Mouse (Mus musculus) midbrain, embryonic 14.5 days (tissue): ENCODE measurements around the gene Nav3. TPM values are rescaled to one million over a fixed set of nuclear protein-coding genes. Genes with fewer than 3 reads are reported as not detected.
A peak's percentile ranks its signal among the peaks of the same experiment; 100 is the strongest.

Experiments
- ATAC-seq: fragments of 200-750 bp; cut with Nextera tagmentation; 2 replicates; pipeline ENCODE4 v1.8.0; 2017; ENCODE audit warnings: moderate number of reproducible peaks, moderate library complexity; ENCODE audit not compliant: low FRiP score, low TSS enrichment
- DNase-seq: peaks from one replicate; pipeline ENCODE4 v3.0.0-alpha.2; 2015
- H3K27ac ChIP-seq: fragments of 300-500 bp; sonication (generic); replicated peaks from 2 replicates; pipeline ENCODE4 v1.5.1; 2014; ENCODE audit warnings: mild to moderate bottlenecking, low read depth, low read length, moderate library complexity
- H3K27me3 ChIP-seq: fragments of 300-500 bp; sonication (generic); 2 replicates; pipeline ENCODE4 v1.6.1; 2014; ENCODE audit warnings: low read length, control low read depth, mixed read lengths; ENCODE audit not compliant: control insufficient read depth, insufficient read depth
- H3K36me3 ChIP-seq: fragments of 300-500 bp; sonication (generic); 2 replicates; pipeline ENCODE4 v1.6.1; 2014; ENCODE audit warnings: low read length, control low read depth; ENCODE audit not compliant: control insufficient read depth, insufficient read depth
- H3K4me1 ChIP-seq: fragments of 300-500 bp; sonication (generic); 2 replicates; pipeline ENCODE4 v1.6.1; 2014; ENCODE audit warnings: mild to moderate bottlenecking, antibody characterized with exemption, low read length, control low read depth; ENCODE audit not compliant: control insufficient read depth, insufficient read depth
- H3K4me2 ChIP-seq: fragments of 300-500 bp; sonication (generic); 2 replicates; pipeline ENCODE4 v1.6.1; 2014; ENCODE audit warnings: mild to moderate bottlenecking, low read length, moderate library complexity
- H3K4me3 ChIP-seq: fragments of 300-500 bp; sonication (generic); replicated peaks from 2 replicates; pipeline ENCODE4 v1.5.1; 2014; ENCODE audit warnings: low read depth, low read length
- H3K9ac ChIP-seq: fragments of 300-500 bp; sonication (generic); replicated peaks from 2 replicates; pipeline ENCODE4 v1.6.1; 2014; ENCODE audit warnings: mild to moderate bottlenecking, low read length, moderate library complexity
- H3K9me3 ChIP-seq: fragments of 300-500 bp; sonication (generic); 2 replicates; pipeline ENCODE4 v1.6.1; 2016; ENCODE audit warnings: low read length, control low read depth, mixed read lengths; ENCODE audit not compliant: control insufficient read depth
- WGBS: fragments of 180-500 bp; shearing (Covaris S2); extraction: QIAGEN DNeasy Blood & Tissue Kit; methylation state at CpG from one replicate; pipeline ENCODE4 v1.1.7; 2014; 5-methylcytosine and 5-hydroxymethylcytosine counted together
- polyA plus RNA-seq: library from polyadenylated mRNA; unstranded; fragments of >200 nt; fragmentation: Nextera tagmentation; extraction: Ambion mirVana; gene quantifications from 2 replicates; pipeline ENCODE4 v1.2.1, GENCODE M21; 2014

Gene Nav3
- polyA plus RNA-seq, 1 experiment from 2014 or later: 26.9 TPM

DNA sequence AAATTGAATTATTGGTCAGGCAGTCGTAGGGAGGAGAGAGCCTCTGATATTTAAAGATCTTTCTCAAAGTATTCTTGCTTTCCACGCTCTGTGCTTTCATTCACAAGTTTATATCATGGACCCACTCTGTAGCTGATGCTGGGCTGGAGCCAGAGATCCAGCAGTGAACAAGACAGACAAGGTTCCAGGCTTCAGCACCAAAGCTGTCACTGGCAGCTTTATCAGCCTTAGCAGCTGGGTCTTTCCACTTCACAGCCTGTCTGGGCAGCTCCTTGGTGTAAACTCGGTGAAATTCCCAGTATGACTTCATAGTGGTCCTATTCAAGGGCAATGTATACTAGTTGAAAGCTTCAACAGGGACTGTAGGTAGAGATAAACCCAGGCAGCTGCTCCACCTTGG, 172.1 kb downstream of the Nav3 start:
- 82% methylated on average over 3 of the region's 3 CpGs for WGBS
- H3K4me3 ChIP-seq: no peak overlapping the region
- no peak for DNase-seq
- ATAC-seq: no peak
- no peaks in the 10 kb centered on the region for H3K36me3 ChIP-seq
- H3K27ac ChIP-seq: no peak overlapping the region
- H3K9ac ChIP-seq: no peak overlapping the region
- H3K27me3 ChIP-seq: no peaks in the 10 kb centered on the region
- no peaks in the 10 kb centered on the region for H3K4me1 ChIP-seq
- no peak overlapping the region for H3K4me2 ChIP-seq
- no peaks in the 10 kb centered on the region for H3K9me3 ChIP-seq

GRCm38 (mm10) chr10:110272818-110273217, 183.2 kb downstream of the Nav3 start:
- ATAC-seq: no peak
- no peak overlapping the region for H3K4me3 ChIP-seq
- no peak overlapping the region for H3K9ac ChIP-seq
- no peaks in the 10 kb centered on the region for H3K4me1 ChIP-seq
- H3K9me3 ChIP-seq: no peaks in the 10 kb centered on the region
- H3K27ac ChIP-seq: no peak overlapping the region
- 76% methylated on average over 2 of the region's 2 CpGs for WGBS
- DNase-seq: no peak
- H3K36me3 ChIP-seq: no peaks in the 10 kb centered on the region
- no peaks in the 10 kb centered on the region for H3K27me3 ChIP-seq
- no peak overlapping the region for H3K4me2 ChIP-seq

- Histone ChIP-seq H3K4me2 (no peak overlapping the region), H3K9me3 (no peaks in the 10 kb centered on the region), H3K9ac (no peak overlapping the region), H3K4me3 (no peak overlapping the region), H3K27ac (no peak overlapping the region), H3K27me3 (no peaks in the 10 kb centered on the region), H3K36me3 (no peaks in the 10 kb centered on the region), H3K4me1 (no peaks in the 10 kb centered on the region)
- DNase-seq: no peak
- ATAC-seq: no peak
- 94% methylated on average over 1 of the region's 1 CpGs for WGBS
Observed at GRCm38 (mm10) chr10:110270561-110270960, 185.4 kb downstream of the Nav3 start.

GRCm38 (mm10) chr10:110242128-110242561, 213.9 kb downstream of the Nav3 start:
- no peak overlapping the region for H3K4me2 ChIP-seq
- peak overlapping the region; percentile 61 for H3K27ac ChIP-seq
- H3K4me1 ChIP-seq: peaks cover 3% of the 10 kb centered on the region; the same call in 1 of the 2 replicates
- no peak for ATAC-seq
- peak; percentile 21 for DNase-seq
- 29% methylated on average over 3 of the region's 3 CpGs for WGBS
- H3K36me3 ChIP-seq: no peaks in the 10 kb centered on the region
- no peaks in the 10 kb centered on the region for H3K9me3 ChIP-seq
- no peak overlapping the region for H3K9ac ChIP-seq
- no peak overlapping the region for H3K4me3 ChIP-seq
- no peaks in the 10 kb centered on the region for H3K27me3 ChIP-seq

DNA sequence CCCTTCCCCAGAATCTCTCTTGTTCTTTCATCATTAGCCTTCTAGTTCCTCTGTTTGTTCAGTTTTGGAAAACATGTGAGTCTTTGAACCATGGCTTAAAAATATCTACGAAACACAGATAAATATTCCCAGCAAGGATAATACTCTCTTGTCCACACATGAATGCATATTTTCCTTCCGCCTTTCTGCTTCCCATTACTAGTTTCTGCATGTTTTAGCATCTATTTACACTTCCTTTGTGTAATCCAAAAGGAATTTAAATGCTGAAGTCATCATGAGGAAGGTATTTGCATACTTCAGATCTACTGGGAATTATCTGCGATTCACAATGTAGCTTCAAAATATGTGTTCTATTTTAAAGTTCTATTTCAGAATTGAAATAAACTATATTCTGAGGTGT, 215.3 kb downstream of the Nav3 start:
- no peak overlapping the region for H3K27ac ChIP-seq
- 42% methylated on average over 3 of the region's 3 CpGs for WGBS
- H3K4me3 ChIP-seq: no peak overlapping the region
- H3K36me3 ChIP-seq: no peaks in the 10 kb centered on the region
- DNase-seq (peak; percentile 24), ATAC-seq (no peak)
- H3K9ac ChIP-seq: no peak overlapping the region
- no peak overlapping the region for H3K4me2 ChIP-seq
- H3K9me3 ChIP-seq: no peaks in the 10 kb centered on the region
- H3K4me1 ChIP-seq: peaks cover 3% of the 10 kb centered on the region; the same call in 1 of the 2 replicates
- no peaks in the 10 kb centered on the region for H3K27me3 ChIP-seq

DNA sequence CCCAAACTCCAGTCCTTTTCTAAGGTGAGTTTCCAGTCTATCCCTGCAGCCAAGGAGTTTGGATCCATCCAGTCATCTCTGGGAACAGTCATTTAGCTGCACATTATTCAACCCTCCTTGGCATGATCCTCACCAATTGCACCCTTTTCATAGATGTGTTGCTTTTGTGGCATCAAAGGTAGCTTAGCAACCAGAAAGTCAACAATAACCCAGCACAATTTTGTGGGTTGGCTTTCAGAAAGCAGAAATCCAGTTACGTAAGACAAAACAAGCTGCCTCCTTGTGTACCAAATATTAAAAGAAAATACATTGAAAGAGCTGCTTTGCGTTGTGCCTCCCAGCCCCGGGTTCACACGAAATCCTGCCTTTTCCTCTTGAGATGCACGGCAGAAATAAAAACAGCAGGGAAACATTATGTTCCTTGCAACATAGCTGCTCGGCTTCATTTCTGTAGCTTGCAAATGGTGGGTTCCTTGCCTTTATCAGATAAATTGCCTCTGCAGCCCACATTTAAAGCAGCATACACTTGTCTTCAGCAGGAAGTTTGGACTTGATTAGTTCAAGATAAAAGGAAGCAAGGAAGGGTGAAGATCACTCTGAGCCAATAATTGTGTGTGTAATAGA, 222.6 kb downstream of the Nav3 start:
- H3K27me3 ChIP-seq: no peaks in the 10 kb centered on the region
- H3K36me3 ChIP-seq: no peaks in the 10 kb centered on the region
- H3K9me3 ChIP-seq: no peaks in the 10 kb centered on the region
- WGBS: 79% methylated on average over 6 of the region's 6 CpGs
- ATAC-seq (no peak), DNase-seq (peak; percentile 19)
- peaks cover 8% of the 10 kb centered on the region; the same call in 1 of the 2 replicates for H3K4me1 ChIP-seq
- no peak overlapping the region for H3K9ac ChIP-seq
- no peak overlapping the region for H3K4me3 ChIP-seq
- no peak overlapping the region for H3K4me2 ChIP-seq
- H3K27ac ChIP-seq: no peak overlapping the region; the same call in 1 of the 2 replicates

- ATAC-seq: no peak
- H3K9ac ChIP-seq: no peak overlapping the region
- no peaks in the 10 kb centered on the region for H3K36me3 ChIP-seq
- 87% methylated on average over 5 of the region's 5 CpGs for WGBS
- no peak for DNase-seq
- no peak overlapping the region for H3K4me2 ChIP-seq
- no peaks in the 10 kb centered on the region for H3K4me1 ChIP-seq
- no peak overlapping the region for H3K27ac ChIP-seq
- H3K4me3 ChIP-seq: no peak overlapping the region
- no peaks in the 10 kb centered on the region for H3K9me3 ChIP-seq
- no peaks in the 10 kb centered on the region for H3K27me3 ChIP-seq
Observed at GRCm38 (mm10) chr10:110206411-110206810, 249.6 kb downstream of the Nav3 start.

DNA sequence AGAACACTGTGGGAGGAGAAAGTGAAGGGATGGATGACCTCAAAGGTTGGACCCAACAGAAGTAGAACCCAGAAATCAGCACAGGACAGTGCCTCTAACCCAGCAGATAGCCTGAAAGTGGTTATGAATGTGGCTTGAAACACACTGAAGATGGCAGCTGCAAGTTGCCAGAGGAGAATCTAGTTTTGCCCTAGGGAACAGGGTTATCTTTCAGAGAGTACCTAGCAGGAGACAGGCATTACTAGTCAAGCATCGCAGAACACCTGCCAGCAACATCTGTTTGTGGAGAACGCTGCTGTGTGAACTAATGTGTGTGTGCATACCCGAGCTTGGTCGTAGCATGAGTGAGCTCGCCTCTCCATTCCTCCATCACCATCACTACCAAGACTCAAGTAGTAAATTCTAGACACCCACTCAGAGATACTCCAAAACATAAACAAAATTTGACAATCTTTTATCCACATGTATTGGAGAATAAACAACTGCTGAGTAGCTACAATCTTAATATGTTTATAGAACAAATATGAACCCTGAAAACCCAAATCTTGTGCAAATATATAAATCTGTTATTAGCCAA, 251.8 kb downstream of the Nav3 start:
- no peak for ATAC-seq
- 91% methylated on average over 5 of the region's 5 CpGs for WGBS

DNA sequence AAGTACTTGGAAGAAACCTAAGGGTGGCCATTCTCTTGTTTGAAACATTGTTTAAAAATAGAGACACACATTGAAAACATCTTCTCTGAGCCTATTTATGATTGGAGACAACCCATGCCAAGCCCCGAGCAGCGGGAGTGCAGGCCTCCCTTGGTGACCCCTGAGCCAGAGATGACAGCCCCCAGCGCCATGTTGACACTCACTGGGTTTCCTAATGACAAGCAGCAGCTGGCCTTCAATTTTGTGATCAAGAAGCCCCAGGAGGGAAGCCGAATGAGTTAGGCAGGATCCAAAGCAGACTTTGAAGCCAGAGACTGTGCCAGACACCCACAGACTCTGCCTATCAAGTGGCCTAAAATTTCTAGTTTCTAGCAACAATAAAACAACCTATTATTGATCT, 263.1 kb downstream of the Nav3 start:
- no peaks in the 10 kb centered on the region for H3K36me3 ChIP-seq
- no peak overlapping the region for H3K9ac ChIP-seq
- H3K4me3 ChIP-seq: no peak overlapping the region
- H3K27ac ChIP-seq: peak overlapping the region; percentile 55; the same call in 1 of the 2 replicates
- H3K4me2 ChIP-seq: no peak overlapping the region
- no peaks in the 10 kb centered on the region for H3K9me3 ChIP-seq
- H3K27me3 ChIP-seq: no peaks in the 10 kb centered on the region
- no peak for ATAC-seq
- peaks cover 10% of the 10 kb centered on the region; the same call in 1 of the 2 replicates for H3K4me1 ChIP-seq
- peak; percentile 37 for DNase-seq
- WGBS: 39% methylated on average over 4 of the region's 4 CpGs

More for the DNA sequence above, 251.8 kb downstream of the Nav3 start:
- DNase-seq: no peak
- Histone ChIP-seq H3K36me3 (no peaks in the 10 kb centered on the region), H3K4me1 (no peaks in the 10 kb centered on the region), H3K4me2 (no peak overlapping the region), H3K9ac (no peak overlapping the region), H3K9me3 (no peaks in the 10 kb centered on the region), H3K4me3 (no peak overlapping the region), H3K27ac (no peak overlapping the region), H3K27me3 (no peaks in the 10 kb centered on the region)
